15 mouse cellular contexts compared by ENCODE assay signal in genomic region chr2:165687516-165687915, GRCm38 (mm10).
DNase-seq lines count a peak whose midpoint lies in the region; ATAC-seq and TF ChIP-seq lines count a peak whose summit lies in the region.
"Had no signal": no experiment of that assay in that cellular context is flagged by ENCODE, and none has a peak within 500 bp of the region (broad histone marks: within the 10 kb centered on the region; RNA-seq: fewer than 3 reads in every experiment).

No protein-coding gene starts in this region.

- no peak overlapping the region for H3K27ac ChIP-seq in lung, embryonic 14.5 days (ENCODE audit: low read depth)
- no peak overlapping the region for H3K27ac ChIP-seq in neural tube, embryonic 11.5 days (ENCODE audit: low read depth, low read length)
- H3K27ac ChIP-seq: heart, adult 2 months; liver, embryonic 14.5 days; midbrain, embryonic 15.5 days; neural tube, embryonic 13.5 days had no signal

- H3K9ac ChIP-seq in lung, embryonic 14.5 days: no peak overlapping the region
- no peak overlapping the region for H3K9ac ChIP-seq in neural tube, embryonic 11.5 days (ENCODE audit: low read length)
- H3K9ac ChIP-seq: liver, embryonic 14.5 days; midbrain, embryonic 15.5 days; neural tube, embryonic 13.5 days had no signal

- H3K36me3 ChIP-seq in lung, embryonic 14.5 days (ENCODE audit: insufficient read depth): no peaks in the 10 kb centered on the region
- no peaks in the 10 kb centered on the region for H3K36me3 ChIP-seq in neural tube, embryonic 11.5 days (ENCODE audit: control insufficient read depth, insufficient read depth, low read length)
- H3K36me3 ChIP-seq: midbrain, embryonic 15.5 days had no signal

- H3K4me1 ChIP-seq in lung, embryonic 14.5 days (ENCODE audit: insufficient read depth): no peaks in the 10 kb centered on the region
- H3K4me1 ChIP-seq in neural tube, embryonic 11.5 days (ENCODE audit: control insufficient read depth, insufficient read depth, low read length): no peaks in the 10 kb centered on the region

- WGBS in lung, embryonic 14.5 days: 30% methylated on average over 8 of the region's 8 CpGs
- 38% methylated on average over 8 of the region's 8 CpGs for WGBS in neural tube, embryonic 11.5 days

- H3K4me3 ChIP-seq in lung, embryonic 14.5 days (ENCODE audit: low read depth, low read length): no peak overlapping the region
- no peak overlapping the region for H3K4me3 ChIP-seq in neural tube, embryonic 11.5 days (ENCODE audit: low read depth, low read length)
- H3K4me3 ChIP-seq: heart, adult 2 months; midbrain, embryonic 15.5 days; neural tube, embryonic 13.5 days had no signal

- ATAC-seq in lung, embryonic 14.5 days (ENCODE audit: insufficient read depth): no peak
- ATAC-seq in neural tube, embryonic 11.5 days (ENCODE audit: insufficient read depth, low FRiP score, low TSS enrichment): no peak
- no peak for ATAC-seq in granulocyte monocyte progenitor cell, adult 5-6 weeks (replicated peaks; ENCODE audit: poor library complexity, severe bottlenecking)
- ATAC-seq: midbrain, embryonic 15.5 days had no signal

- no peak overlapping the region for H3K4me2 ChIP-seq in lung, embryonic 14.5 days
- H3K4me2 ChIP-seq in neural tube, embryonic 11.5 days (ENCODE audit: low read depth): no peak overlapping the region
- H3K4me2 ChIP-seq: midbrain, embryonic 15.5 days; neural tube, embryonic 13.5 days had no signal

- no peaks in the 10 kb centered on the region for H3K27me3 ChIP-seq in lung, embryonic 14.5 days (ENCODE audit: insufficient read depth, low read length)
- H3K27me3 ChIP-seq in neural tube, embryonic 11.5 days (ENCODE audit: control insufficient read depth, insufficient read depth, low read length): no peaks in the 10 kb centered on the region
- H3K27me3 ChIP-seq: midbrain, embryonic 15.5 days; neural tube, embryonic 13.5 days had no signal

- H3K9me3 ChIP-seq in lung, embryonic 14.5 days (ENCODE audit: low read depth, low read length): no peaks in the 10 kb centered on the region
- H3K9me3 ChIP-seq in neural tube, embryonic 11.5 days (ENCODE audit: control insufficient read depth, low read length): no peaks in the 10 kb centered on the region
- H3K9me3 ChIP-seq: midbrain, embryonic 15.5 days; neural tube, embryonic 13.5 days had no signal

- DNase-seq in adrenal gland, postnatal 25 days: peak; percentile 17
- DNase-seq in adrenal gland, adult 18-20 months (ENCODE audit: low spot score in 2 of 2): no peak
- peak; percentile 60 for DNase-seq in lung, embryonic 14.5 days
- no peak for DNase-seq in lung, postnatal 14 days
- DNase-seq in embryo, embryonic 11 days: peak; percentile 47
- DNase-seq in neural tube, embryonic 11.5 days (ENCODE audit: low spot score): peak; percentile 34
- DNase-seq in frontal cortex, postnatal 25 days (ENCODE audit: low spot score in 2 of 2): no peak
- DNase-seq: cerebellum, adult 18-20 months; heart, adult 2 months; right cerebral cortex, postnatal 25 days; thymus, postnatal 36 days had no signal

- no peak for TF ChIP-seq CTCF in lung, embryonic 14.5 days (IDR thresholded peaks at IDR 0.05; ENCODE audit: low read depth)

Comparison
In these comparisons a context has a peak if more than half of its experiments do, and no peak if none do; other contexts are left out.
1. DNase-seq: peak in adrenal gland, postnatal 25 days (single experiment), lung, embryonic 14.5 days (single experiment), embryo, embryonic 11 days (single experiment) and neural tube, embryonic 11.5 days (single experiment); none in adrenal gland, adult 18-20 months (0 of 2), lung, postnatal 14 days (single experiment) and frontal cortex, postnatal 25 days (0 of 2).